Mouse (Mus musculus): ENCODE results near the gene Cfap77. TPM values are rescaled to one million over a fixed set of nuclear protein-coding genes. Genes with fewer than 3 reads are reported as not detected.
A peak's percentile ranks its signal among the peaks of the same experiment; 100 is the strongest.
"Not testable (repeated sequence)": the region's sequence is repeated elsewhere in the genome, so short reads cannot be mapped to it uniquely, and the experiment has no call there.

Gene Cfap77
- not detected in 2 replicates for polyA plus RNA-seq (2012; ENCODE audit: insufficient read depth, insufficient read length, low replicate concordance, missing spikeins)

DNA sequence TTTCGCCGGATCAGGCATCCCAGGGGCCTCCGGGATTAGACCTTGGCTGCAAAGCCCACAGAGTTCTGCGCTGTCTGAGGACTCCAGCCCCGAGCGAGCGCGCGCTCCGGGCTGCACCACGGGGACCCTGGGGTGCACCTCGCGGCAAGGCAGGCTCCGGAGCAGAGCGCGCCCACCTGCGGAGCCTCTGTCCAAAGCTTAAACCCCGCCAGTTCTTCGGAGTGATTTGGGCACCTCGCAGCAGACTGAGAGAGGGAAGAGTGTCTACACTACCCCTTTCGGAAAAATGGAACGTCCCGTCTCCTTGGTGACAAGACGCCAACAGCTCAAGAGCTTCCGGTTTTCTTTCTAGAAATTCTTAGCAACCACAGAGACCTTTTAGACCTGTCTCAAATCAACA, at the start of gene Cfap77:
Gene Cfap77, minus strand, starts transcription at position 76 of the 400 bp plus-strand sequence.
- under 1% methylated on average over 25 of the region's 25 CpGs for WGBS
- H3K4me3 ChIP-seq (ENCODE audit: insufficient read depth, low read depth, low read length): peak within 1 kb of the TSS; percentile 57

DNA sequence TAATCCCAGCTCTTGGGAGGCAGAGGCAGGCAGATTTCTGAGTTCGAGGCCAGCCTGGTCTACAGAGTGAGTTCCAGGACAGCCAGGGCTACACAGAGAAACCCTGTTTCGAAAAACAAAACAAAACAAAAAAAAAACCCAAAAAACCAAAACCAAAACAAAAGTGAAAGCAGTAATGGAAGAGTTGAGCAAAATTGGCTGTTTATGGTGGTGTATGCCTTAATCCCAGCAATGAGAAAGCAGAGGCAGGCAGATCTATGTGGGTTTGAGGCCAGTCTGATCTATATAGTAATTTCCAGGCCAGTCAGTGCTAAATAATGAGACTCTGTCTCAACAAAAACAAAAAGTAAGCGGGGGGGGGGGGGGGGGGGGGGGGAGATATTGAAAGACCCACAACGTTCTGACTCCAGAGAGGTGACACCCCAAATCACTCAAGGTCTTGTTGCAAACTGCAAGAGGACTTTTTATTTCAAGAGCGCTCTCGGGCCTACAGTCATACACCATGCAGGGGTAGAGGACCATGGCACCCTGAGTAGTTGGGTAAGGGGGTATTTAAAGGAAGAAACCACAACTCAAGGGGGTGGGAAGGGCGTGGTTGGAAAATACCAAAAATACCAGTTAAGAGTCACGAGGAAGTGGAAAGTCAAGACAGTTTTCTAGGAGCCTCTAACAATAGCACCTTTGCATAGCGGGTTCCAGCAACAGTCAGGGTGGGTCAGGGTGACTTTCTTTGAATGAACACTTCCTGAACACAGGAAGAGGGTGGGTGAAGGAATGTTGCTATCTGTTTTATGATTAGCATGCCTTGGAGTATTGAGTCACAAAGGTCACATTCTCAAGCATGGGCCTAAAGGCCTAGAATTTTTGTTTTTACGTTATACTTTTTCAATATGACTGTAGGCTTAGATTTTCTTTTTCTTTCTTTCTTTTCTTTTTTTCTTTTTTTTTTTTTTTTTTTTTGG, 47.8 kb upstream of the Cfap77 start:
- not testable (repeated sequence) for H3K4me3 ChIP-seq (ENCODE audit: insufficient read depth, low read depth, low read length); H3K27ac ChIP-seq (ENCODE audit: insufficient read depth, low read depth, low read length); H3K4me1 ChIP-seq (ENCODE audit: control insufficient read depth, insufficient read depth, low read length)
- WGBS: 90% methylated on average over 9 of the region's 10 CpGs

More for the DNA sequence above, at the start of gene Cfap77:
- Histone ChIP-seq H3K4me1 (ENCODE audit: control insufficient read depth, insufficient read depth, low read length) (peaks cover 8% of the 10 kb centered on the region; the same call in 1 of the 2 replicates), H3K27ac (ENCODE audit: insufficient read depth, low read depth, low read length) (no peak within 1 kb of the TSS)
- TF ChIP-seq CTCF (IDR thresholded peaks at IDR 0.05; ENCODE audit: insufficient read depth, low read depth, low read length) (no peak), POLR2A (IDR thresholded peaks at IDR 0.05; ENCODE audit: insufficient read depth, low read depth, low read length) (no peak)

DNA sequence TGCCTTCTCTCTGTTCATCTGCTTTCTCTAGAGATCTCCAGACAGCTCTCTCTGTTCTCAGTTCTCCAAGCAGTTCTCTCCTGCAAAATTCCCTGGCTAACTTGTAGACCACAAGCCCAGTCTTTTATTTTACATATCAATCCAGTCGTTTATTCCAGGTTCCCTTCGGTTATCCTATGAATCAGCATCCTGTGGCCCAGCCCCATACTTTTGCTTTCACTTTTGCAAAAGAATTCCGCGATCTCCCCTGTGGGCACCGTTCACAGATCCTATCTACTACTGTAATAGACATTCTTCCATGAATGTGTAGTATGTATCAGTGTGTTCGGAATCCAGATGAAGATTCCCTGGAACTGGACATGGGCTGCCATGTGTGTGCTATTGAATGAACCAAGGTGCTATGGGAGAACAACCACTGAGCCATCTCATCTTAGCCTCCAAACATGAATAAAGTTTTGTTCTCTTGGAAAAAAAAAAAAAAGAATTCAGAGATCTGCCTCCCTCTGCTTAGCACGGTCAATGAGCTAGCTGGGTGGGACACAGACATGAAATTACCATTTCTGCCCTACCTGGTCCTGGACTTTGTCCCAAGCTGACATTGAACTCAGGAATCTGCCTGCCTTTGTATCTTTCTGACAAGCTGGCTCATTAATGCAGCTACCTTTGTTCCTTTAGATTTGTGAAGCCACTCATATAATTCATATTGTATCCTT, 46.1 kb upstream of the Cfap77 start:
- Histone ChIP-seq H3K4me3 (ENCODE audit: insufficient read depth, low read depth, low read length) (no peak overlapping the region), H3K4me1 (ENCODE audit: control insufficient read depth, insufficient read depth, low read length) (no peaks in the 10 kb centered on the region), H3K27ac (ENCODE audit: insufficient read depth, low read depth, low read length) (no peak overlapping the region)
- WGBS: 72% methylated on average over 7 of the region's 7 CpGs
- TF ChIP-seq CTCF (IDR thresholded peaks at IDR 0.05; ENCODE audit: insufficient read depth, low read depth, low read length) (no peak), POLR2A (IDR thresholded peaks at IDR 0.05; ENCODE audit: insufficient read depth, low read depth, low read length) (no peak)

DNA sequence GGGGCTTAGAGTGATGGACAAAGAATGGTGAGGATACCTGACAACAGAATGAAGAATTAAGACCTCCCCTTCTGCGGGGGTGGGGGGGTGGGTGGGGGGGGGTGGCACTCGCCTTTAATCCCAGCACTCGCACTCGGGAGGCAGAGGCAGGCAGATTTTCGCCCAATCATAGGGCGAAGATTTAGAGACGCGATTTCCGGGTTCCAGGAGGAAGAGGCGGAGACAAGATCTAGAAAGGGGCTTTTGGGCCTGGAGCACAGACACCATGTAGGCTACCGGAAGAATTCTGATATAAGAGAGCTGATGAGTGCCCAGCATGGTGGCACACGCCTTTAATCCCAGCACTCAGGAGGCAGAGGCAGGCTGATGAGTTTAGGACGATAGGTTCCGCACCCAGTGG, 44.8 kb upstream of the Cfap77 start:
- TF ChIP-seq POLR2A (IDR thresholded peaks at IDR 0.05; ENCODE audit: insufficient read depth, low read depth, low read length) (no peak), CTCF (IDR thresholded peaks at IDR 0.05; ENCODE audit: insufficient read depth, low read depth, low read length) (no peak)
- Histone ChIP-seq H3K4me1 (ENCODE audit: control insufficient read depth, insufficient read depth, low read length) (no peaks in the 10 kb centered on the region), H3K27ac (ENCODE audit: insufficient read depth, low read depth, low read length) (no peak overlapping the region), H3K4me3 (ENCODE audit: insufficient read depth, low read depth, low read length) (no peak overlapping the region)
- 91% methylated on average over 14 of the region's 14 CpGs for WGBS

DNA sequence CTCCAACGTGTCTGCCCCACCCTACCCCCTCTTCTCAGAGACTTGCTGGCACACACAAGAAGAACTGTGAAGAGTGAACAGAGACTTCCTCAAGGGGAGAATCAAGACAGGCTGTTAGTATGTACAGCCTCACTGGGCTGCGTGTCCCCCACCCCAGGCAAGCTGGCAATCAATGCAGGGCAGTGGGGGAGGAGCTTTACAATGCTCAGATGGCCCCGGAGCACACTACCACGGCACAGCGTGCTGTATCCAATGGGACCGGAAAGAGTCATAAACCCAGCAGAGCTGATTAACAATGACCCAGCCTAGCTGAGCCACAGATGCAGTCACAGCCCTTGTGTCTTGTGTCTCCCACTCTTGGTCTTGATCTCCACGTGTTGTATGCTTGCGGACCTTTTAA, 43.9 kb upstream of the Cfap77 start:
- Histone ChIP-seq H3K4me3 (ENCODE audit: insufficient read depth, low read depth, low read length) (no peak overlapping the region), H3K4me1 (ENCODE audit: control insufficient read depth, insufficient read depth, low read length) (no peaks in the 10 kb centered on the region), H3K27ac (ENCODE audit: insufficient read depth, low read depth, low read length) (no peak overlapping the region)
- TF ChIP-seq POLR2A (IDR thresholded peaks at IDR 0.05; ENCODE audit: insufficient read depth, low read depth, low read length): no peak
- TF ChIP-seq CTCF (IDR thresholded peaks at IDR 0.05; ENCODE audit: insufficient read depth, low read depth, low read length): no peak
- 75% methylated on average over 8 of the region's 8 CpGs for WGBS

DNA sequence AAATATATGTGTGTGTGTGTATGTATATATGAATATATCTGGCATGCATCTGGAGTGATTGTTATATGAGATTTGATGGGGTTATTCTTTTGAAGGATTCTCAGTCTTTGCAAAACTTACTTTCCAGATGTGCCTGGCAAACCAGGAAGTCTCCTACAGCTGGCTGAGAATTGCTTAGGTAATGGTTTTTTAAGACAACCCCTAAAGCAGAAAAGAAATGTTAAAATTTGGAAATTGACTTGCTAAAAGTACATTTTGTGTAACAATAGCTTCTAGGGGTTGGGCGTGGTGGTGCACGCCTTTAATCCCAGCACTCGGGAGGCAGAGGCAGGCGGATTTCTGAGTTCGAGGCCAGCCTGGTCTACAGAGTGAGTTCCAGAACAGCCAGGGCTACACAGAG, 43.1 kb upstream of the Cfap77 start:
- H3K4me1 ChIP-seq (ENCODE audit: control insufficient read depth, insufficient read depth, low read length); H3K4me3 ChIP-seq (ENCODE audit: insufficient read depth, low read depth, low read length); H3K27ac ChIP-seq (ENCODE audit: insufficient read depth, low read depth, low read length): not testable (repeated sequence)
- WGBS: 92% methylated on average over 5 of the region's 5 CpGs

DNA sequence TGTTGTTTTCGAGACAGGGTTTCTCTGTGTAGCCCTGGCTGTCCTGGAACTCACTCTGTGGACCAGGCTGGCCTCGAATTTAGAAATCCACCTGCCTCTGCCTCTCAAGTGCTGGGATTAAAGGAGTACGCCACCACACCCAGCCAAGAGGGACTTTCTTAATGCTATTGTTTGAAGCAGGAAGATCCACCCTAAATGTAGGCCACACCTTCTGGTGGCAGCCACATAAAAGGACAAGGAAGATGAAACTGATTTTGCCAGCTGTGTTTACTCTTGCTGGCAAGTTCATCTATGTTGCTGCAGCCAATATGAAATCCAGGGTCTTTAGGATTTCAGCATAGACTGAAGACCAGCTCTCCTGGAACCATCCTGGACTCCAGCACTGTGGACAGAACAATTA, 42.6 kb upstream of the Cfap77 start:
- Histone ChIP-seq H3K4me1 (ENCODE audit: control insufficient read depth, insufficient read depth, low read length) (no peaks in the 10 kb centered on the region), H3K27ac (ENCODE audit: insufficient read depth, low read depth, low read length) (no peak overlapping the region), H3K4me3 (ENCODE audit: insufficient read depth, low read depth, low read length) (no peak overlapping the region)
- 86% methylated on average over 3 of the region's 3 CpGs for WGBS
- TF ChIP-seq POLR2A (IDR thresholded peaks at IDR 0.05; ENCODE audit: insufficient read depth, low read depth, low read length) (no peak), CTCF (IDR thresholded peaks at IDR 0.05; ENCODE audit: insufficient read depth, low read depth, low read length) (no peak)

DNA sequence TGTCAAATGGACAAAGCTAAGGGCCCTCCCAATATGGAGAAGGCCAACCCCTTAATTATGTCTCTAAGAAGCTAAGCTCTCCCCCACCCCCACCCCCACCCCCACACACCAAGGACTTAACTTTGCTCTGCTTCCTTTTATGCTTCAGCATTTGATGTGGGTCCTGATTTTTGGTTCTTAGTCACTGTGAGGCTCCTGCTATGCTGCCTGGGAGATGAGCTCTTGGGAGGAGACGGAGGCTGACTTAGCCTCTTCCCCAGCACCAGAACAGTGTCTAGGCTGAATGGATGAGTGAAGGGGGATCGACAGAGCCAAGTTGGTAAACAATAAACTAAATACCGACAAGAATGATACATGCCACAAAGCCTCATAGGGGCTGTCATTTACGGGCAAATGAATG, 41.9 kb upstream of the Cfap77 start:
- no peaks in the 10 kb centered on the region for H3K4me1 ChIP-seq (ENCODE audit: control insufficient read depth, insufficient read depth, low read length)
- H3K4me3 ChIP-seq (ENCODE audit: insufficient read depth, low read depth, low read length): no peak overlapping the region
- WGBS: 49% methylated on average over 4 of the region's 4 CpGs
- TF ChIP-seq POLR2A (IDR thresholded peaks at IDR 0.05; ENCODE audit: insufficient read depth, low read depth, low read length): no peak
- no peak for TF ChIP-seq CTCF (IDR thresholded peaks at IDR 0.05; ENCODE audit: insufficient read depth, low read depth, low read length)
- H3K27ac ChIP-seq (ENCODE audit: insufficient read depth, low read depth, low read length): no peak overlapping the region

DNA sequence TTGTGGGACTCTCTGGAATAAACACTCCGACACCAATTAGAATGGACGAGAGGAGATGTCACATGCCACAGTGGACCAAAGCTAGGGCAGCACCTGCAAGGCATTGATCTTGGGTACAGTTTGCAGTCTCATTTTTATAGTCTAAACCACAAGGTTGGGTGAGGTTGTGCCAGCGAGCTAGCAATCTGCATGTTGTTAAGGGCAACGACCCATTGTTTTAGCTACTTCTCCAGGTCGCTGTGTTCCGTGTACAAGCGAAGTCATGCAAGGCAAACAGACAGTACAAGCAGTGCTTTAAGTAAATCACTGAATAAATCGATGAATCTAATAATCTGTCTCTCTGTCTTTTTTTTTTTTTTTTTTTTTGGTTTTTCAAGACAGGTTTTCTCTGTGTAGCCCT, 40.8 kb upstream of the Cfap77 start:
- 78% methylated on average over 8 of the region's 8 CpGs for WGBS
- Histone ChIP-seq H3K4me1 (ENCODE audit: control insufficient read depth, insufficient read depth, low read length) (no peaks in the 10 kb centered on the region), H3K4me3 (ENCODE audit: insufficient read depth, low read depth, low read length) (no peak overlapping the region), H3K27ac (ENCODE audit: insufficient read depth, low read depth, low read length) (no peak overlapping the region)
- TF ChIP-seq POLR2A (IDR thresholded peaks at IDR 0.05; ENCODE audit: insufficient read depth, low read depth, low read length): no peak
- TF ChIP-seq CTCF (IDR thresholded peaks at IDR 0.05; ENCODE audit: insufficient read depth, low read depth, low read length): no peak

DNA sequence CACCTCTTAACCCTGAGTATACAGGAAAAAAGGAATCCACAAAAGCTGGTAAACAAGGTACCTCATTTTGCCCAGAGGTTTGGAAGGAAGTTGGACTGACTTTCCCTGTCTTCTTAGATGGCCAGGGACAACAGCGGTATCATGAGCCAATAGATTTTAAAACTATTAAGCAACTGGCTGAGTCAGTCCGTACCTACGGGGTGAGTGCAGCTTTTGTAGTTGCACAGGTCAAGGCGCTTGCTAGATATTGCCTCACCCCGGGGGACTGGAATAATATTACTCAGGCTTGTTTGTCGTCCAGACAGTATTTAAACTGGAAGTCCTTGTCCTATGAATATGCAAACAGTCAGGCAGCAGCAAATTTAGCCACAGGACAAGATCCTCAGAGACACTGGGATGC, 34.4 kb upstream of the Cfap77 start:
- not testable (repeated sequence) for H3K27ac ChIP-seq (ENCODE audit: insufficient read depth, low read depth, low read length); H3K4me1 ChIP-seq (ENCODE audit: control insufficient read depth, insufficient read depth, low read length); H3K4me3 ChIP-seq (ENCODE audit: insufficient read depth, low read depth, low read length)
- WGBS: 76% methylated on average over 6 of the region's 6 CpGs
